Mouse (Mus musculus): ENCODE results near the gene Rbm34.

DNA sequence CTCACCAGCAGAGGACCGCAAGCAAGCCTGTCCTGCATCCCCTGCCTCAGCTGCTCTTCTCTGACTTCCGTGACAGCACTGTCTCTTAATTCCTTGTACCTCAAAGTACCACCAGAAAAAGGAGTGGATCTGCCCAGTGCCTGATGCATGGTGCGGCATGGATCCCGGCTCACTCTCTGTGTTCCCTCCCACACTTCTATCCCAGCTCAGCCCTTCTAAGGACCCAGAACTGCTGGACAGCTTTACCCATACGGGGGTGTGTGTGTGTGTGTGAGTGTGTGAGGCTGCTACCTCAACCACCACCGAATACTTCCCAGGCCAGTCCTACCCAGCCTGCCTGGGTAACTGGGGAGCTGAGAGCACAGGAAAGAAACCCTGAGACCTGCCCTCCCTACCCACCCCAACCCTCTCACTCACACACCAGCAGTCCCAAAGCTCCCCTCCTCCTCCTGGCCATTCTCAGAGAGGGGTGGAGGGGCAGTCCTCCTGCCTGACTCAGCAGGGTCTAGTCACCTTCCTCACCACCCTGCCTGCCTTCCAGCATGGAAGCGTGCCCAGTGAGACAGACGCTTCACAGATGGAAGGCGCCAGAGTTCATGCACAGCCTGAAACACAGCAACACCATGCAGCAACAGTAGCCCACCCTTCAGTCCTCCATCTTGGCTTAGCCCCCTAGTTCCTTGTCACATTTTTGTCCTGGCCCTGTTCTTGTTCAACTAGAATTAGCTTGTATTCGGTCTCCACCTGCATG is 41.9 kb downstream of the Rbm34 start:
- TF ChIP-seq RAD21 (IDR thresholded peaks at IDR 0.05; ENCODE audit: low read depth, low read length) = no peak
- no peak for TF ChIP-seq EP300 (IDR thresholded peaks at IDR 0.05; ENCODE audit: low read depth in 1 of 2, low read length in 2 of 2)
- no peak for TF ChIP-seq MAFK (IDR thresholded peaks at IDR 0.05; ENCODE audit: borderline replicate concordance, low read depth, low read length)
- no peak for TF ChIP-seq ZC3H11A (IDR thresholded peaks at IDR 0.05; ENCODE audit: low read depth, low read length)
- no peak for TF ChIP-seq CTCF (IDR thresholded peaks at IDR 0.05 in 2 of 3, conservative IDR thresholded peaks at IDR 0.05 in 1 of 3; ENCODE audit: control insufficient read depth in 1 of 3, insufficient read depth in 1 of 3, low read depth in 2 of 3, low read length in 3 of 3, poor library complexity in 1 of 3, severe bottlenecking in 1 of 3)
- TF ChIP-seq CHD2 (IDR thresholded peaks at IDR 0.05; ENCODE audit: low read length) = no peak
- TF ChIP-seq POLR2A (IDR thresholded peaks at IDR 0.05; ENCODE audit: control insufficient read depth in 1 of 2, insufficient read depth in 1 of 2, low read depth in 1 of 2, low read length in 2 of 2, poor library complexity in 1 of 2) = no peak
- no peak for TF ChIP-seq HCFC1 (IDR thresholded peaks at IDR 0.05; ENCODE audit: low read depth, low read length)
- no peak for TF ChIP-seq MAX (IDR thresholded peaks at IDR 0.05; ENCODE audit: low read length)
- TF ChIP-seq ELF1 (IDR thresholded peaks at IDR 0.05; ENCODE audit: low read depth, low read length) = no peak
- TF ChIP-seq MYC (IDR thresholded peaks at IDR 0.05; ENCODE audit: low read depth, low read length) = no peak
- no peak for TF ChIP-seq SMC3 (IDR thresholded peaks at IDR 0.05; ENCODE audit: low read depth, low read length)
- no peak for TF ChIP-seq CHD1 (IDR thresholded peaks at IDR 0.05; ENCODE audit: low read depth, low read length)
- TF ChIP-seq E2F4 (IDR thresholded peaks at IDR 0.05; ENCODE audit: borderline replicate concordance, low read depth, low read length) = no peak
